Mouse (Mus musculus) thymus, postnatal 14 days (tissue): Measurements from ENCODE around the gene Serpina10.
"Not testable (repeated sequence)": the region's sequence is repeated elsewhere in the genome, so short reads cannot be mapped to it uniquely, and the experiment has no call there.

Experiments used
- DNase-seq: peaks from one replicate; pipeline ENCODE4 v3.0.0; 2021

Serpina10 gene

GRCm38 (mm10) chr12:103615141-103615540 lies 16.1 kb downstream of the Serpina10 start:
- no peak for DNase-seq

- no peak for DNase-seq
Observed at GRCm38 (mm10) chr12:103601839-103602238, 29.4 kb downstream of the Serpina10 start.

- no peak for DNase-seq
Observed at GRCm38 (mm10) chr12:103600364-103600763, 30.9 kb downstream of the Serpina10 start.

- no peak for DNase-seq
Observed at GRCm38 (mm10) chr12:103598411-103598810, 32.8 kb downstream of the Serpina10 start.

GRCm38 (mm10) chr12:103583771-103584170 lies 47.5 kb downstream of the Serpina10 start:
- DNase-seq = no peak

GRCm38 (mm10) chr12:103578148-103578547 lies 53.1 kb downstream of the Serpina10 start:
- DNase-seq = not testable (repeated sequence)

GRCm38 (mm10) chr12:103569690-103570089 lies 61.6 kb downstream of the Serpina10 start:
- no peak for DNase-seq

- DNase-seq = no peak
Observed at GRCm38 (mm10) chr12:103567129-103567528, 64.1 kb downstream of the Serpina10 start.

GRCm38 (mm10) chr12:103565151-103565550 lies 66.1 kb downstream of the Serpina10 start:
- DNase-seq = no peak
